Mouse (Mus musculus) stomach, embryonic 15.5 days (tissue): ENCODE data around the gene C87436. TPM values are rescaled to one million over a fixed set of nuclear protein-coding genes. Genes with fewer than 3 reads are reported as not detected.
A peak's percentile ranks its signal among the peaks of the same experiment; 100 is the strongest.
"Not testable (repeated sequence)": the region's sequence is repeated elsewhere in the genome, so short reads cannot be mapped to it uniquely, and the experiment has no call there.

Experiments used
- ATAC-seq: fragments of 200-750 bp; cut with Nextera tagmentation; 2 replicates; pipeline ENCODE4 v1.8.0; 2017; ENCODE audit warnings: low read depth, moderate number of reproducible peaks, moderate TSS enrichment; ENCODE audit not compliant: insufficient read depth, low FRiP score
- H3K27ac ChIP-seq: fragments of 300-500 bp; sonication (generic); 2 replicates; pipeline ENCODE4 v1.5.1; 2015; ENCODE audit warnings: mild to moderate bottlenecking, inconsistent platforms
- H3K27me3 ChIP-seq: fragments of 300-500 bp; sonication (generic); replicated peaks from 2 replicates; pipeline ENCODE4 v1.6.1; 2015; ENCODE audit warnings: inconsistent platforms
- H3K36me3 ChIP-seq: fragments of 300-500 bp; sonication (generic); 2 replicates; pipeline ENCODE4 v1.6.1; 2015; ENCODE audit warnings: inconsistent platforms
- H3K4me1 ChIP-seq: fragments of 300-500 bp; sonication (generic); 2 replicates; pipeline ENCODE4 v1.6.1; 2015; ENCODE audit warnings: inconsistent platforms
- H3K4me2 ChIP-seq: fragments of 300-500 bp; sonication (generic); 2 replicates; pipeline ENCODE4 v1.6.1; 2015; ENCODE audit warnings: mild to moderate bottlenecking, inconsistent platforms
- H3K4me3 ChIP-seq: fragments of 300-500 bp; sonication (generic); replicated peaks from 2 replicates; pipeline ENCODE4 v1.5.1; 2015; ENCODE audit warnings: inconsistent platforms
- H3K9ac ChIP-seq: fragments of 300-500 bp; sonication (generic); 2 replicates; pipeline ENCODE4 v1.6.1; 2015; ENCODE audit warnings: inconsistent platforms
- H3K9me3 ChIP-seq: fragments of 300-500 bp; sonication (generic); 2 replicates; pipeline ENCODE4 v1.6.1; 2016; ENCODE audit warnings: inconsistent platforms
- WGBS: fragments of 180-500 bp; shearing (Covaris S2); methylation state at CpG from one replicate; pipeline ENCODE4 v1.1.7; 2015; 5-methylcytosine and 5-hydroxymethylcytosine counted together
- polyA plus RNA-seq: library from polyadenylated mRNA; unstranded; fragments of >200 nt; fragmentation: Nextera tagmentation; extraction: Ambion mirVana; gene quantifications from 2 replicates; pipeline ENCODE4 v1.2.1, GENCODE M21; 2015

C87436 gene
- polyA plus RNA-seq, 1 experiment from 2014 or later: 20.9 TPM

DNA sequence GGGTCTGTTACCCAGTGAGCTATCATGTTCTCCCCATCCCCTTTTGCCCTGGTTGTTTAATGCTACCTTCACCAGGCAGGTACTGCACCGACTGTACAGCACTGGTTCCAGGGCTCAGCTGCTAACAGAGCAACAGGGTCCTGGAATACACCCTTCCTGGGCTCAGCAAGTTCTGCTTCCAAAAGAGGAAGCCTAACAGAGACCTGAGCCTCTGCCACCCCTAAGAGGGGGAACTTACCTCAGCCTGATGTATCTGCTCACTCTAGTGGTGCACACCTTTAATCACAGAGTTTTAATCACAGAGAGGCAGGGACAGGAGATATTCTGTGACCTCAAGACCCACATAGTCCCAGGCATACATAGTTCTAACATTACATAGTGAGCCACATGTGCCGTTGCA lies 51.8 kb downstream of the C87436 start:
- no peak for ATAC-seq
- Histone ChIP-seq H3K9ac (no peak overlapping the region), H3K27ac (no peak overlapping the region), H3K27me3 (no peaks in the 10 kb centered on the region), H3K4me1 (peaks cover 16% of the 10 kb centered on the region), H3K4me2 (no peak overlapping the region), H3K9me3 (no peaks in the 10 kb centered on the region), H3K4me3 (no peak overlapping the region), H3K36me3 (no peaks in the 10 kb centered on the region)
- WGBS: 89% methylated on average over 2 of the region's 2 CpGs

DNA sequence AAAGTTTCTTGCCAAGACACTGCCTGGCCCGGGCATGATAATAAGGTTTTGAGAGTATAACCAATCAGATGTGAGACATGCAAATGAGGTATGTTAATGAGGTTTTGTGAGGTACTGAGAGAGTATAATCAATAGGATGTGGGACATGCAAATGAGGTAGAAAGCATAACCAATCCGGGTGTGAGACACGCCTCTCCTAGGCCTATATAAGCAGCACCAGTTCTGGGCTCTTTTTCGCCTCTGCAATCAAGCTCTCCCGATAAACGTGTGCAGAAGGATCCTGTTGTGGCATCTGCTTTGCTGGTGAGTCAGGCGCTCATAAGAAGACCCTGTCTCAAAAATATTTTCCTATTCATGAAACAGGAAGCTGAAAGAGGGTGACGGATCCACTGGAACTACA lies 52.2 kb downstream of the C87436 start:
- peaks cover 16% of the 10 kb centered on the region for H3K4me1 ChIP-seq
- H3K36me3 ChIP-seq, H3K4me3 ChIP-seq, ATAC-seq, H3K27ac ChIP-seq, H3K9ac ChIP-seq, H3K9me3 ChIP-seq, H3K27me3 ChIP-seq, H3K4me2 ChIP-seq: not testable (repeated sequence)
- WGBS: 88% methylated on average over 8 of the region's 8 CpGs

DNA sequence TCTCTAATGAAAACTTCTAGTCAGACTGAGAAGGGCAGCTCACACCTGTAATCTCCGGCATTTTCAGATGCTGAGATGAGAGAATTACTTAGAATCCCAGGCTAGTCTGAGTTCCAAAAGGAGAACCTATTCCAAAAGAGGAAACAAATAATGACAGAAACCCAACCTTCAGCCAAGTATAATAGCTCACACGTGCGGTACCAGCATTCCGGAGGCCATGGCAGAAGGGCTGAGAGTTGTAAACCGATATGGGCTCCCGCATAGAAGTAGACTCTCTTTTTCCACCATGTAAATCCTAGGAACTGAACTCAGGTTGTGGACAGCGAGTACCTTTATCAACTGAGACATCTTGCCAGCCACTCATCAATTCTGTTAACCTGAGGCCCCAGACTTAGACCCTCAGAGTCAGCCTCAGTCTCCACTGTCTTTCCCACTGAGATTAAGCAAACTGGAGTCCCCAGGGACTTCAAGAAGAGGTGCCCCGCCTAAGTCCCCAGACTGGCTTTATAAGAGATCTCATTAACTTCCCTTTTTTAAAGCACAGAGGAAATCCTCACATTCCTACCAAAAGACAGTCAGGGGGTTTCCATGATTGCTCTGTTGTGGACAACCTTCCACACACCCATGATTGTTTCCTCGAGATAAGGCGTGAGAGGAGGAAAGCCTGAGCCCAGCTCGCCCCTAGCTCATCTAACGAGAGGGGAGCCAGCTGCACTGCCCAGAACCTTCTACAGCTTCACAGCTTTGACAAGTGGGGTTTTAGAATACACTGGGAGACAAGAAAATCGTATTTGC lies 55.5 kb downstream of the C87436 start:
- no peak for ATAC-seq
- Histone ChIP-seq H3K4me3 (no peak overlapping the region), H3K9me3 (no peaks in the 10 kb centered on the region), H3K27me3 (no peaks in the 10 kb centered on the region), H3K4me1 (0 out of 2 replicates have a peak, but pooled peaks cover 3% of the 10 kb centered on the region), H3K9ac (no peak overlapping the region), H3K4me2 (no peak overlapping the region), H3K27ac (no peak overlapping the region), H3K36me3 (no peaks in the 10 kb centered on the region)
- WGBS: 50% methylated on average over 13 of the region's 13 CpGs

DNA sequence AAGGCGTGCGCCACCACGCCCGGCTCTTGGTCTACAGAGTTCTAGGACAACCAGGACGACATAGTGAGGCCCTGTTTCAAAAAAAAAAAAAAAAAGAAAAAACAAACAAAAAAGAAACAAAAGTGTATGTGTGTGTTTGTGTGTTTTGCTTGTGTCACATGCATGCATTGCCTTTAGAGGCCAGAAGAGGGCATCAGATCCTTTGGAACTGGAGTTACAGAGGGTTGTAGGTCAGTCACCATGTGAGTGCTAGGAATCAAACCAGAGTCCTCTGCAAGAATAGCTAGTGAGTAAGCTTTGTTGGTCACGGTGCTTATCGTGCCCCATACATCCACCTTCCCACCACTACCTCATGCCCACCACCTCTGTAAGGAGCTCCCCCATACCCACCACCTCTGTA lies 56.6 kb downstream of the C87436 start:
- Histone ChIP-seq H3K4me3 (no peak overlapping the region), H3K27ac (no peak overlapping the region), H3K36me3 (no peaks in the 10 kb centered on the region), H3K4me2 (no peak overlapping the region), H3K27me3 (no peaks in the 10 kb centered on the region), H3K4me1 (0 out of 2 replicates have a peak, but pooled peaks cover 3% of the 10 kb centered on the region), H3K9me3 (no peaks in the 10 kb centered on the region), H3K9ac (no peak overlapping the region)
- 93% methylated on average over 7 of the region's 7 CpGs for WGBS
- ATAC-seq: no peak

DNA sequence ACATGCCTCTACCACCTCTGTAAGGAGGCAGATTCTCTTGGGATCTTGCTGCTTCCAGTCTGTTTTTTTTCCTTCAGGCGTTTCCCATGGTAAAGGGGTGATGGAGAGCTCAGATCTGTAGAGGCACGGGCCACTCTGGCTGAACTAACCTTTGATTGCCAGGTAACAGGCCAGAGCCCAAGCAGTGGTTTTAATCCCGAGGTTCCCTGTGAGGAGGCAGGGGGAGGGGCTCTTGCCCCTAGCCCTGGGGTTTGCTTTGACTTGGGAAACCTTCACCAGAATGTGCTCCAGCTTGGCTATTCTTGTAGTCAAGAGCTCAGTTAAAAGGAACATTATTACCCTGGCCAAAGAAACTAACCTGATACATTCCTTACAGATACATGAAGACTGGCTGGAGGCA lies 57.5 kb downstream of the C87436 start:
- Histone ChIP-seq H3K36me3 (no peaks in the 10 kb centered on the region), H3K4me1 (0 out of 2 replicates have a peak, but pooled peaks cover 3% of the 10 kb centered on the region), H3K4me2 (no peak overlapping the region), H3K27me3 (no peaks in the 10 kb centered on the region), H3K4me3 (no peak overlapping the region), H3K9me3 (no peaks in the 10 kb centered on the region), H3K27ac (no peak overlapping the region), H3K9ac (no peak overlapping the region)
- no peak for ATAC-seq
- 68% methylated on average over 3 of the region's 3 CpGs for WGBS

DNA sequence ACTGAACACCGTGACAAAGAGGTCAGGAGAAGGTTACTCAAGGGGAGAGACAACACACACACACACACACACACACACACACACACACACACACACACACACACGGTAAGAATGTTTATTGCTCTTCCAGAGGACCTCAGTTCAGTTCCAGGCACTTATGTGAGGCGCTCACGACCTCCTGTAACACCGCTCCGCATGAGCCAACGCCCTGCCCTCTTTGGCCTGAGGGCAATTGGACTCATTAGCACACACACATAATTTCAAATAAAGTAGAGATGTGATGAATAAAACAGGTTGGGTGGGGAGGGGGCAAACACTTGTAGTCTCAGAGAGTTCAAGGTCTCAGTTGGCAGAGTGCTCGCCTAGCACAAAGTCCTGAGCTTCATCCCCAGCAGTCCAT lies 58.0 kb downstream of the C87436 start:
- no peak overlapping the region for H3K4me3 ChIP-seq
- no peak overlapping the region for H3K9ac ChIP-seq
- H3K36me3 ChIP-seq: no peaks in the 10 kb centered on the region
- no peaks in the 10 kb centered on the region for H3K27me3 ChIP-seq
- 76% methylated on average over 8 of the region's 8 CpGs for WGBS
- H3K27ac ChIP-seq: no peak overlapping the region
- peak overlapping the region; percentile 50; the same call in 1 of the 2 replicates for H3K4me2 ChIP-seq
- H3K9me3 ChIP-seq: no peaks in the 10 kb centered on the region
- H3K4me1 ChIP-seq: 0 out of 2 replicates have a peak, but pooled peaks cover 3% of the 10 kb centered on the region
- no peak for ATAC-seq

DNA sequence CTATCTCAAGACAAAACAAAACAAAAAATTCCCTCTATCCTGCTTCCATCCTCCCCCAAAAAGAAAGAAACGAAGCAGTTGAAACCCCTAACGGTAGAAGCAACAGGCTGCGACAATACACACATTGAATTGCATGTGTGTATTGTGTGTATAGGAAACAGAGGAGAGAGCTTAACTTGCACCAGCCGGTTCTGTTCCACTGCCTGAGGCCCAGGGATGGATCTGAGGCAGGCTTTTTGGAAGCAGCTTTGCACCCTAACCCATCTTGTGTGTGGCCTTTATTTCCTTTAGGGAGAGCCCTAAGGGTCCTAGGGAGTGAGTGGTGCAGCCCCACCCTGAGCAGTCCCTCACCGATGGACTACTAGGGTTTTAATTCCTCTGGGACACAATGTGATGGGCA lies 58.4 kb downstream of the C87436 start:
- peak overlapping the region; percentile 33 for H3K4me3 ChIP-seq
- H3K36me3 ChIP-seq: no peaks in the 10 kb centered on the region
- H3K27me3 ChIP-seq: no peaks in the 10 kb centered on the region
- 0 out of 2 replicates have a peak, but pooled peaks cover 3% of the 10 kb centered on the region for H3K4me1 ChIP-seq
- no peaks in the 10 kb centered on the region for H3K9me3 ChIP-seq
- peak overlapping the region; percentile 50 for H3K4me2 ChIP-seq
- peak overlapping the region; percentile 28 for H3K27ac ChIP-seq
- H3K9ac ChIP-seq: no peak overlapping the region
- no peak for ATAC-seq
- 59% methylated on average over 5 of the region's 5 CpGs for WGBS

DNA sequence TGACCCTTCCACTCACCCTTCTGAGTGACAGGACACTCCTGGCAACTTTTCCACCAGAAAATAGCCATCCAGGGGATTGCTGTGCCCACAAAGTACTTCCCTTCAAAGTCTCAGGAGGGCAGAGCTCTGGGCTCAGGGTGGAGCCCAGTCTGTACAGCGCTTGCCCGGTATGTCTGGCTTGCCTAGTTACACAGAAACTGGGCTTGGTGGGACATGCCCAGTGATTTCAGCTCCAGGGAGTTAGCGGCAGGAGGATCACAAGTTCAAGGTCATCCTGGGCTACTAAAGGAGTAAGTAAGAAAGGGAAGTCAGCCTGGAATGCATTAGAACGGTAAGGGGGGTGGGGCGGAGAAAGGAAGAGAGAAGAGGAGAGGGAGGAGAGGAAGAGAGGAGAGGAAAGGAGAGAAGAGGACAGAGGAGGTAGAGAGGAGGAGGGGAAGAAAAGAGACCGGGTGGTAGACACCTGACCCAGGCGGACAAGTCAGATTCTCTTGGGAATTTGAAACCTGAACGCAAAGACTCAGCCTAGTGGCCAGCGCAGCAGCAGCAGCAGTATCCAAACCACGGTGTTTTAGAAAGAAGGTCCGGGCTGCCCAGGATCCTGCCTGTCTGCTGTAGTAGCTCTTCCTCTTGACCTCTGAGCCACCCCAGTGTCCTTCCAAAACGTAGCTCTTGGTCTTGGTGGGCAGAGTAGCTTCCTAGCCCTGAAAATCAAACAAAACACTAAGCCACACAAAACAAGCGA lies 59.1 kb downstream of the C87436 start:
- no peaks in the 10 kb centered on the region for H3K27me3 ChIP-seq
- H3K27ac ChIP-seq: peak overlapping the region; percentile 28
- H3K4me2 ChIP-seq: peak overlapping the region; percentile 50
- 0 out of 2 replicates have a peak, but pooled peaks cover 3% of the 10 kb centered on the region for H3K4me1 ChIP-seq
- H3K9ac ChIP-seq: peak overlapping the region; percentile 6; the same call in 1 of the 2 replicates
- peak overlapping the region; percentile 33 for H3K4me3 ChIP-seq
- ATAC-seq: peak; percentile 56; the same call in 1 of the 2 replicates
- no peaks in the 10 kb centered on the region for H3K9me3 ChIP-seq
- WGBS: 12% methylated on average over 13 of the region's 13 CpGs
- H3K36me3 ChIP-seq: no peaks in the 10 kb centered on the region

DNA sequence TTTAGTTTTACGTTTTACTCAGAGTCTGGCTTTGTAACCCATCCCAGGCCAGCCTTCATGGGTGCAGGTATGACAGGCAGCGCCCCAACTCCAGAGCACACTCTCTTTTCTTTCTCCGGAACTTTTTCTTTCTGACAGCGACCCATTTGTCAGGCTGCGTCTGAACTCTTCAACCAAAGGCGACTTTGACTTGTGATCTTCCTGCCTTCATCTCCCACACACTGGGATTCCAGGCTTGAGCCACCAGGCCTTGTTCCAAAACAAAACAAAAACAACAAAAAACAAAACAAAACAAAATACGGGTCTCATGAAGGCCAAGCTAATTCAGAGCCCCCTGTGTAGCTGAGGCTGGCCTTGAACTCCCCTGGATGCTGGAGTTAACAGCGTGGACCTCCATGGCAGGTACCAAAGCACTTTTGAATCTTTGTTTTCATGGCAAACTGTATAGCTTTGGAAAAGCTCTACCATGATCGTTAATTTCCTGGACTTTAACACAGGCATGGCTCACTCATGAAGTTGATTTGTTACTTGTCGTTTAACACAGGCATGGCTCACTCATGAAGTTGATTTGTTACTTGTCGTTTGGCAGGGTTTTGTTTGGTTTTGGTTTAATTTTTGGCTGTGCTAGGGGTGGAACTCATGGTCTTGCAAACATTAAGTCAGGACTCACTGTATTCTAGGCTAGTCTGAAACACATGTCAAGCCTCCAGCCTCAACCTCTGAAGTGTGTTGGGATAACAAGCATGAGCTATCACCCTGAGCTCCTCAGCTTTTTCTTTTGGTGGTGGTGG lies 60.0 kb downstream of the C87436 start:
- no peak for ATAC-seq
- Histone ChIP-seq H3K9me3 (no peaks in the 10 kb centered on the region), H3K27me3 (no peaks in the 10 kb centered on the region), H3K36me3 (no peaks in the 10 kb centered on the region), H3K4me2 (peak overlapping the region; percentile 50), H3K9ac (no peak overlapping the region), H3K4me3 (peak overlapping the region; percentile 33; the same call in 1 of the 2 replicates), H3K4me1 (0 out of 2 replicates have a peak, but pooled peaks cover 3% of the 10 kb centered on the region), H3K27ac (peak overlapping the region; percentile 28)
- 57% methylated on average over 11 of the region's 11 CpGs for WGBS

DNA sequence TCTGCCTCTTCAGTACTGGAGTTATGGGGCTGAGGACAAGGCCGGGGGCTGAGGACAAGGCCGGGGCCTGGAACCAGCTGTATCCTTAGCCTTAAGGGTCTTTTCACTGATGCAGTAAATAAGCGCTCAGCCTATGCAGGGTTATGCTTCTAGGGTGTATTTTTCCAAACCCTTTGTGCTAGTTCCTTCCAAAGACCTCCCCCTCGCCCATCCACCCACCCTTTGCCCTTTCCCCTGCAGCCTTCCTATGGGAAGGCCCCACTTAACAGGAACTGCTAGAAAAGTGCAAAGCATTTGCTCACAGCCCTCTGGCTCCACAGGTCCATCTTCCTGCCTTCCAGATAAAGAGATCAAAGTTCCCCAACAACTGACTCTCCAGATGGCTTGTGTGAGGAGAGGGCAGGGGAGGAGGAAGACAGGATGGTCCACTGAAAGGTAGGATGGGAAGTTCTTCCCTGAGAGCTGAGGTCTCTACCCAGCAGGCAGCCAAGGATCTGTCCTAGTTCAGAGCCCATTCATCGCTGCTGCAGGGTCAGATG lies 61.5 kb downstream of the C87436 start:
- Histone ChIP-seq H3K9me3 (no peaks in the 10 kb centered on the region), H3K9ac (no peak overlapping the region), H3K27me3 (no peaks in the 10 kb centered on the region), H3K36me3 (no peaks in the 10 kb centered on the region), H3K4me1 (0 out of 2 replicates have a peak, but pooled peaks cover 3% of the 10 kb centered on the region), H3K27ac (peak overlapping the region; percentile 57), H3K4me2 (no peak overlapping the region), H3K4me3 (no peak overlapping the region)
- 58% methylated on average over 5 of the region's 5 CpGs for WGBS
- ATAC-seq: no peak

DNA sequence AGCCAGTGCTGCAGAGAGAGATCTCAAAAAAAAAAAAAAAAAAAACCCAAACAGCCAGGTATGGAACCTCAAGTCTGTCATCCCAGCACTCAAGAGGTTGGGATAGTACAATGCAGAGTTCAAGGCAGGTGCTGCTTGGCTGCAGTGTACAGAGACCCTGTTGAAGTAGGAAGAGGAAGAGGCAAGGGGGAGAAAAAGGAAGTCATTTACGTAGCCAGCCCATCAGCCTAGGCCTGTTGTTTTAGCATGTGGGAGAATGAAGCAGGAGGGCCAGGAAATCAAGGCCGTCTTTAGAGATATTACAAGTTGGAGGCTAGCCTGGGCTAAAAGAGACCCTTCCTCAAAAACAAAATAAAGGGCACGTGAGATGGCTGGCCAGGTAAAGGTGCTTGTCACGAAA lies 65.3 kb downstream of the C87436 start:
- no peaks in the 10 kb centered on the region for H3K27me3 ChIP-seq
- ATAC-seq: no peak
- H3K27ac ChIP-seq: no peak overlapping the region
- no peak overlapping the region for H3K4me3 ChIP-seq
- no peak overlapping the region for H3K9ac ChIP-seq
- H3K4me1 ChIP-seq: no peaks in the 10 kb centered on the region
- H3K36me3 ChIP-seq: no peaks in the 10 kb centered on the region
- no peak overlapping the region for H3K4me2 ChIP-seq
- no peaks in the 10 kb centered on the region for H3K9me3 ChIP-seq
- 84% methylated on average over 4 of the region's 4 CpGs for WGBS
